Mouse (Mus musculus) layer of hippocampus, adult 2 months (tissue): Measurements from ENCODE around the gene Dzip1. TPM values are rescaled to one million over a fixed set of nuclear protein-coding genes. Genes with fewer than 3 reads are reported as not detected.
A peak's percentile ranks its signal among the peaks of the same experiment; 100 is the strongest.

Experiments
- DNase-seq, 2 experiments: peaks; one replicate each; pipeline ENCODE4 v3.0.0; 2022; ENCODE audit warnings: low spot score in 2 of 2
- H3K27ac ChIP-seq: fragments of 200-600 bp; 2 replicates; pipeline ENCODE4 v1.8.1; 2022
- H3K4me3 ChIP-seq: fragments of 200-600 bp; 2 replicates; pipeline ENCODE4 v1.8.1; 2022; ENCODE audit warnings: mild to moderate bottlenecking
- CTCF ChIP-seq: fragments of 200-600 bp; conservative IDR thresholded peaks from 2 replicates; pipeline ENCODE4 v1.8.1; 2022; ENCODE audit warnings: antibody characterized with exemption, mild to moderate bottlenecking, moderate library complexity
- total RNA-seq, 2 experiments: library from RNA; stranded (reverse); gene quantifications; 2 replicates each; pipeline ENCODE4 v1.2.3; 2021

Dzip1 gene
- total RNA-seq, 2 experiments from 2014 or later = 119 to 128 TPM

- H3K27ac ChIP-seq = no peak overlapping the region
- H3K4me3 ChIP-seq = no peak overlapping the region
- peak in 1 of 2 experiments; percentile 15 for DNase-seq
- no peak for TF ChIP-seq CTCF
Measured at GRCm38 (mm10) chr14:118883344-118884249, 41.7 kb downstream of the Dzip1 start.

- Histone ChIP-seq H3K4me3 (no peak overlapping the region), H3K27ac (no peak overlapping the region)
Measured at GRCm38 (mm10) chr14:118880696-118881095, 44.6 kb downstream of the Dzip1 start.

GRCm38 (mm10) chr14:118878346-118878910 lies 46.8 kb downstream of the Dzip1 start:
- no peak overlapping the region for H3K4me3 ChIP-seq
- no peak for DNase-seq
- no peak overlapping the region for H3K27ac ChIP-seq
- TF ChIP-seq CTCF = no peak

More at GRCm38 (mm10) chr14:118880696-118881095, 44.6 kb downstream of the Dzip1 start:
- DNase-seq = no peak
- TF ChIP-seq CTCF = no peak

GRCm38 (mm10) chr14:118874786-118875415 lies 50.4 kb downstream of the Dzip1 start:
- no peak overlapping the region for H3K27ac ChIP-seq
- no peak for DNase-seq
- TF ChIP-seq CTCF = no peak
- H3K4me3 ChIP-seq = no peak overlapping the region

- TF ChIP-seq CTCF = no peak
- H3K27ac ChIP-seq = no peak overlapping the region
- DNase-seq = no peak
- no peak overlapping the region for H3K4me3 ChIP-seq
Measured at GRCm38 (mm10) chr14:118874126-118874525, 51.1 kb downstream of the Dzip1 start.

- no peak for DNase-seq
- H3K4me3 ChIP-seq = no peak overlapping the region
- TF ChIP-seq CTCF = no peak
- H3K27ac ChIP-seq = no peak overlapping the region
Measured at GRCm38 (mm10) chr14:118869712-118870111, 55.5 kb downstream of the Dzip1 start.

- TF ChIP-seq CTCF = no peak
- Histone ChIP-seq H3K27ac (no peak overlapping the region), H3K4me3 (no peak overlapping the region; the same call in 1 of the 2 replicates)
- DNase-seq = no peak
Measured at GRCm38 (mm10) chr14:118868102-118868724, 57.0 kb downstream of the Dzip1 start.

- no peak overlapping the region for H3K27ac ChIP-seq
- no peak for DNase-seq
- TF ChIP-seq CTCF = no peak
Measured at GRCm38 (mm10) chr14:118867366-118867765, 57.9 kb downstream of the Dzip1 start.

GRCm38 (mm10) chr14:118866014-118866811 lies 59.0 kb downstream of the Dzip1 start:
- TF ChIP-seq CTCF = no peak

More at GRCm38 (mm10) chr14:118867366-118867765, 57.9 kb downstream of the Dzip1 start:
- no peak overlapping the region for H3K4me3 ChIP-seq

GRCm38 (mm10) chr14:118864905-118865304 lies 60.4 kb downstream of the Dzip1 start:
- no peak for TF ChIP-seq CTCF
- no peak overlapping the region for H3K4me3 ChIP-seq
- no peak overlapping the region for H3K27ac ChIP-seq
- DNase-seq = no peak

More at GRCm38 (mm10) chr14:118866014-118866811, 59.0 kb downstream of the Dzip1 start:
- DNase-seq = no peak
- Histone ChIP-seq H3K27ac (no peak overlapping the region), H3K4me3 (no peak overlapping the region)

GRCm38 (mm10) chr14:118862253-118862652 lies 63.0 kb downstream of the Dzip1 start:
- DNase-seq = no peak
- H3K4me3 ChIP-seq = no peak overlapping the region
- TF ChIP-seq CTCF = no peak
- no peak overlapping the region for H3K27ac ChIP-seq

GRCm38 (mm10) chr14:118858318-118858717 lies 66.9 kb downstream of the Dzip1 start:
- DNase-seq = no peak
- Histone ChIP-seq H3K4me3 (peak overlapping the region; percentile 22; the same call in 1 of the 2 replicates), H3K27ac (peak overlapping the region; percentile 82)
- TF ChIP-seq CTCF = no peak
